Mouse (Mus musculus) spleen, adult 2 months (tissue): ENCODE measurements around the gene Ikzf2.

Source experiments
- CTCF ChIP-seq: fragments of 200-500 bp; IDR thresholded peaks from 2 replicates; pipeline ENCODE4 v1.5.1; 2011; ENCODE audit warnings: mild to moderate bottlenecking, inconsistent platforms; ENCODE audit not compliant: insufficient read depth, insufficient read length, insufficient replicate concordance; ENCODE audit errors: extremely low read depth
- POLR2A ChIP-seq: fragments of 200-500 bp; IDR thresholded peaks from 2 replicates; pipeline ENCODE4 v1.6.1; 2011; ENCODE audit warnings: low read depth, low read length, inconsistent platforms

DNA sequence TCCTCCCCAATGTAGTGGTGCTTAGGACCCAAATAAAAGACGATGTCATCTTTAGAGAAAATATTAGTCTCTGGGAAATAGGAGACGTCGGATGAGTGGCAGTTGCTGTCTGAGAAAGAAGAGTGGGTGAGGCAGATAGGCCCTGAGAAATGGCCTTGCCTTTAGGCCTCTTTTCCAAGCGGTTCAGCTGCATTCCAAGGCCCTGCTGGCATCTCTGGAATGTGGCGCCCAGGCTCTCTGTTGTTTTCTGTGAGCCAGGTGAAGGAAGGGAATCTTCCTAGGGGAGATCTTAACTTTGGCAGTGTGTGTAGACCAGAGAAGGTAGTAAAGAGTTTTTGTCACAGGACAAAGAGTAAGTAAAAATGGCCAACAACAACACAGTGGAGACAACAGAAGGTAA is 40.9 kb upstream of the Ikzf2 start:
- no peak for TF ChIP-seq CTCF
- TF ChIP-seq POLR2A = no peak
